Mouse (Mus musculus) spleen, adult 2 months (tissue): ENCODE data around the gene Pfdn2. TPM values are rescaled to one million over a fixed set of nuclear protein-coding genes. Genes with fewer than 3 reads are reported as not detected.

ENCODE experiments used
- DNase-seq, 2 experiments: peaks; one replicate each; pipeline versions ENCODE4 v3.0.0 to v3.0.0-alpha.2; 2012 to 2021; ENCODE audit warnings: low spot score in 2 of 2, low read depth in 1 of 2
- H3K27ac ChIP-seq: fragments of 200-500 bp; 2 replicates; pipeline ENCODE4 v1.5.1; 2012; ENCODE audit warnings: low read length, inconsistent platforms; ENCODE audit not compliant: insufficient read depth
- H3K27me3 ChIP-seq: fragments of 200-500 bp; 2 replicates; pipeline ENCODE4 v1.6.1; 2012; ENCODE audit warnings: mild to moderate bottlenecking, moderate library complexity, low read length, inconsistent platforms; ENCODE audit not compliant: control insufficient read depth, insufficient read depth
- H3K36me3 ChIP-seq: fragments of 200-500 bp; 2 replicates; pipeline ENCODE4 v1.6.1; 2012; ENCODE audit warnings: mild to moderate bottlenecking, low read length, inconsistent platforms; ENCODE audit not compliant: control insufficient read depth, insufficient read depth
- H3K4me1 ChIP-seq: fragments of 200-500 bp; 2 replicates; pipeline ENCODE4 v1.6.1; 2011; ENCODE audit warnings: inconsistent platforms; ENCODE audit not compliant: control insufficient read depth, insufficient read depth, insufficient read length
- H3K4me3 ChIP-seq: fragments of 200-500 bp; 2 replicates; pipeline ENCODE4 v1.5.1; 2011; ENCODE audit warnings: mild to moderate bottlenecking, inconsistent platforms; ENCODE audit not compliant: insufficient read depth, insufficient read length; ENCODE audit errors: extremely low read depth
- CTCF ChIP-seq: fragments of 200-500 bp; IDR thresholded peaks from 2 replicates; pipeline ENCODE4 v1.5.1; 2011; ENCODE audit warnings: mild to moderate bottlenecking, inconsistent platforms; ENCODE audit not compliant: insufficient read depth, insufficient read length, insufficient replicate concordance; ENCODE audit errors: extremely low read depth
- POLR2A ChIP-seq: fragments of 200-500 bp; IDR thresholded peaks from 2 replicates; pipeline ENCODE4 v1.6.1; 2011; ENCODE audit warnings: low read depth, low read length, inconsistent platforms
- WGBS: fragments of 180-500 bp; shearing (Covaris S2); methylation state at CpG from one replicate; pipeline ENCODE4 v1.1.7; 2018; 5-methylcytosine and 5-hydroxymethylcytosine counted together
- polyA plus RNA-seq: library from polyadenylated mRNA; depleted of rRNA; stranded (reverse); fragments of >200 nt; gene quantifications from 2 replicates; pipeline ENCODE4 v1.2.3, GENCODE M21; 2012

The Pfdn2 gene
- polyA plus RNA-seq, 1 experiment: 8.5 TPM

DNA sequence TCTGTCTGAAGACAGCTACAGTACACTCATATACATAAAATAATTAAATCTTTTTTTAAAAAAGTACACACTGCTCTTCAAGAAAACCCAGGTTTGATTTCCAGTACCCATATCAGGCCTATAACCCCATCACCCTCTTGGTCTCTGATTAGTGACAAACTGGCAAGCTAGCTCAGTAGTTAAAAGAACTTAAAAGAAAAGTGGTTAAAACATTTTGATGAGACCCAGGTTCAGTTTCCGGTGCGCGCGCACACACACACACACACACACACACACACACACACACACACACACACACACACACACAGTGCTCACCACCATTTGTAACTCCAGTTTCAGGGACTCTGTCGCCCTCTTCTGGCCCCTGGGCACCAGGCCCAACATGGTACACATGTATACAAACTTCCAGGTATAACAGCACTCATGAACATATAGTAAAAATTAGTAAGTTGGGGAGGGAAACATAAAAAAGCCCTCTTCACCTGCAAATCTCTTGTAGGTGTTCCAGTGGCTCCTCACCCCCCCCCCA lies 10.4 kb downstream of the Pfdn2 start:
- 60% methylated on average over 5 of the region's 5 CpGs for WGBS
- no peak overlapping the region for H3K4me3 ChIP-seq
- DNase-seq: peak; percentile 32 to 54
- H3K36me3 ChIP-seq: no peaks in the 10 kb centered on the region
- H3K4me1 ChIP-seq: peaks cover 6% of the 10 kb centered on the region
- H3K27me3 ChIP-seq: no peaks in the 10 kb centered on the region
- H3K27ac ChIP-seq: no peak overlapping the region
- TF ChIP-seq CTCF (peak; percentile 61; the same call in 1 of the 2 replicates), POLR2A (no peak)

DNA sequence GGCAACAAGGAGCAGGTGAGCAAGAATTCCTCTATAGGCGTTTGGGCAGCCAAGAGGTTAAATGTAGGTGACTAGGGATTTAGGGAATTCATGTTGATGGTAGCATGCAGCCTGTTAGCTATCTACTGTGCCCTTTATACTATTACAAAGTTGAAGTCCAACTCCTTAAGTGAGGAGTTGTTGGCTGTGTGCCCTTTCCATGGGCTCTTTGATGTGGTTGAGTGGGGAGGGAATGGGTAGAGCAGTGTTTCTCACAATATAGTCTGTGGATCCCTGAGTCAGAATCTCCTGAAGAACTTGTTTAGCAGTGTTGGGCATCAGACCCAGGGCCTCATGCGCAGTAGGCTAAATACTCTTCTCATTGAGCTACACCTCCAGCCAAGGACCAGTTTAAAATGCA lies 11.3 kb downstream of the Pfdn2 start:
- no peak overlapping the region for H3K27ac ChIP-seq
- TF ChIP-seq CTCF: no peak
- no peak for TF ChIP-seq POLR2A
- H3K27me3 ChIP-seq: no peaks in the 10 kb centered on the region
- no peak for DNase-seq
- 90% methylated on average over 2 of the region's 2 CpGs for WGBS
- H3K4me1 ChIP-seq: peaks cover 6% of the 10 kb centered on the region
- no peaks in the 10 kb centered on the region for H3K36me3 ChIP-seq
- H3K4me3 ChIP-seq: no peak overlapping the region

DNA sequence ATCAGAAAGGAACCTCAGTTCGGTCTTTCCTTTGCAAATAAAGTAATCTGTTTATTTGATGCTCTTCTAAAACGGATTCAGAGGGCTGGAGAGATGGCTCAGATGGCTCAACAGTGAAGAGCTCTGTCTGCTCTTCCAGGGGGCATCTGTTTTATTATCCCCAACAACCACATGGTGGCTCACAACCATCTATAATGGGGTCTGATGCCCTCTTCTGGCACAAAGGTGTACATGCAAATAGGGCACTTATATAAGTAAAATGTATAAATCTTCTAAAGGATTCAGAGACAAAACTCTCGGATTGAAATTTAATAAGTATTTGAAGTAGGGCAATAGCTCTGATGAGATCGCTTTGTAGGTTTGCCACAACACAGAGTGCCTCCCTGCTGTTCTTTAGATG lies 13.0 kb downstream of the Pfdn2 start:
- peaks cover 6% of the 10 kb centered on the region for H3K4me1 ChIP-seq
- no peak overlapping the region for H3K27ac ChIP-seq
- H3K27me3 ChIP-seq: no peaks in the 10 kb centered on the region
- no peak overlapping the region for H3K4me3 ChIP-seq
- peak; percentile 34 to 50 for DNase-seq
- no peak for TF ChIP-seq POLR2A
- no peak for TF ChIP-seq CTCF
- whole genome bisulfite sequencing: 64% methylated on average over 4 of the region's 4 CpGs
- H3K36me3 ChIP-seq: no peaks in the 10 kb centered on the region

DNA sequence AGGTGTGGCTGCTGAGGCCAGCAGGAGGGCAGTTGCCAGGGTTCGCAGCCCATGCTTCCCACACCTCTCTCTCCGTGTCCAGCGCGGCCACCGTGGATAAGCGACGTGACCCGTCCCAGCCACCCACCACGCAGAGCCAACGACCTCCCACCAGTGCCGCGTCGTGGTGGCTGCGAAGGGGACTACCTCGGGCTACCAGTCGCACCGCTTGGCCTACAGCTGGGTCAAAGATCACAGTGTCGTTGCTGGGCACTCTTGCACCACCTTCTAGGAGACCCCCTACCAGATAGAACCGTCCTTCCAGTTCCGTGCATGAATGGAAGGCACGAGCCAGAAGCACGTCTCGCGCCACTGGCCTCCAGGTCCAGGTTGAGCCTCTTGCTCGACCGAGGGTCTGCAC lies 14.8 kb downstream of the Pfdn2 start:
- Histone ChIP-seq H3K27me3 (no peaks in the 10 kb centered on the region), H3K36me3 (no peaks in the 10 kb centered on the region), H3K4me3 (peak overlapping the region; percentile 60), H3K4me1 (peaks cover 6% of the 10 kb centered on the region), H3K27ac (no peak overlapping the region)
- WGBS: 18% methylated on average over 26 of the region's 26 CpGs
- TF ChIP-seq CTCF (no peak), POLR2A (no peak)
- DNase-seq: no peak

DNA sequence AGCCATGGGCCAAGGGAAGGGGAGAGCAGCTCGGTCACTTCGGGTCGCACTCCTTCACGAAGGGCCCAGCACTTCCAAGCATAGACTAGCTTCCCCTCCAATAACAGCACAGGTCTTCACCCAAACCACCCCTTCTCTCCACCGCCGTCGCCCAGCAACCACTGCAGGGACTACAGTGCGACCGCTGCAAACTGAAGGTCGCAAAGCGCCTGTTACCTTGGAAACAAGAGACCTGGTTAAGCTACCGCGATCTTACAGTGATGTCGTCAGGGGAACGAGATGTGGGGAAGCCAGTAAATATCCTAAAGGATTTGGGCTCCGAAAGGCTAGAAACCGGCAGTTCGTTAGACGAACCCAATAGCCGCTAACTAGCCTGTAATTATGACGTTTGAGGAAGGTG lies 15.2 kb downstream of the Pfdn2 start, which contains the start of gene Klhdc9:
TSS of gene Klhdc9 (minus strand) at position 143 of the 400 bp plus-strand sequence.
- peak; percentile 79 to 87 for DNase-seq
- H3K4me1 ChIP-seq: peaks cover 6% of the 10 kb centered on the region
- H3K27me3 ChIP-seq: no peaks in the 10 kb centered on the region
- H3K36me3 ChIP-seq: no peaks in the 10 kb centered on the region
- H3K27ac ChIP-seq: no peak within 1 kb of the TSS
- 3% methylated on average over 21 of the region's 21 CpGs for WGBS
- TF ChIP-seq CTCF: no peak
- TF ChIP-seq POLR2A: no peak
- peak within 1 kb of the TSS; percentile 60 for H3K4me3 ChIP-seq

DNA sequence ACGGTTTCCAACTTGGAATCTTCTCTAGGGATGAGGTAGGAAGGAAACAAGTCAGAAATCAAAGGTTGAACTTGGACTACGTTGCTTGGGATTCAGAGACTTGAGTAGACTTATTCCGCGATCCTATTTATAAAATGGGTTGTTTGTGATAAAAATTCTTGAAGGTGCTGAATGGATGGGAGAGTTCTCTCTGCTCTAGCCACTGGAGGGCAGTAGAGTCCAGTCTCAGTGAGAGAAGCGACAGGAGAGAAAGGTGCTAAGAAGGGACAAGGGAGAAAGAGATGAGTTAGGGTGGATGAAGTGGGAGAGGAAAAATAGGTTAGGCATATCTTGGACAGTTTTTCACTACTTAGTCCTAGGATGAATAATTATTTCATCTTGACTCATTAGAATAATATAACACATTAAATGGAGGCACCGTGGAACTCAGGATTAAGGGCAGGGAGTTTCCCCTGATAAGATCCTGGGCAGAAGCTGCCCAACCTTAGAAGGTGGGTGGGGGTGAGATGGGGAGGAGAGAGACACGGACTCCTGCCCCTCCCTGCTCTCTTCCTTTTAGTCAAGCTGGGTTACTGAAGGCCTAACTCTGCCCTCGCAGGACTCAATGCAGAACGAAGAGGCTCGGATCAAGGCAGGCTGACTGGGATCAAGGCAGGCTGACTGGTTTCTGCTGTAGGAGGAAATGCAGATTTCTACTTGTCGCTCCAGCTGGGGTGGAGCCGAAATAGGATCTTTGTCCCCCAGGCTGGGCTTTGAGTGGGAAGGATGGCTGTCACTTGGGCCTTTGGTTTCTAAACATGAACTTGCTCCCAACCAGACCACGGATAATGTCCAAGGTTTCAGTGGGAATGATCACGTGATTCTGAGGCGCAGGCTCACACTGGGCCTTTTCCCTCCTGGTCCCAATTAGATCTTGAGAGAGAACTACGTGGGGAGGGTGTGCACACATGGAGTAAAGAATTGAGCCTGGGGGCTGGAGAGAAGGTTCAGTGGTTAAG lies 15.9 kb downstream of the Pfdn2 start:
- peak; percentile 70 to 75 for DNase-seq
- Histone ChIP-seq H3K27me3 (no peaks in the 10 kb centered on the region), H3K36me3 (no peaks in the 10 kb centered on the region), H3K4me1 (peaks cover 6% of the 10 kb centered on the region), H3K4me3 (peak overlapping the region; percentile 60), H3K27ac (no peak overlapping the region)
- TF ChIP-seq CTCF (peak; percentile 78; the same call in 1 of the 2 replicates), POLR2A (no peak)
- WGBS: 50% methylated on average over 16 of the region's 16 CpGs
